Mouse (Mus musculus): ENCODE results near the gene Tex30.

Gene Tex30

DNA sequence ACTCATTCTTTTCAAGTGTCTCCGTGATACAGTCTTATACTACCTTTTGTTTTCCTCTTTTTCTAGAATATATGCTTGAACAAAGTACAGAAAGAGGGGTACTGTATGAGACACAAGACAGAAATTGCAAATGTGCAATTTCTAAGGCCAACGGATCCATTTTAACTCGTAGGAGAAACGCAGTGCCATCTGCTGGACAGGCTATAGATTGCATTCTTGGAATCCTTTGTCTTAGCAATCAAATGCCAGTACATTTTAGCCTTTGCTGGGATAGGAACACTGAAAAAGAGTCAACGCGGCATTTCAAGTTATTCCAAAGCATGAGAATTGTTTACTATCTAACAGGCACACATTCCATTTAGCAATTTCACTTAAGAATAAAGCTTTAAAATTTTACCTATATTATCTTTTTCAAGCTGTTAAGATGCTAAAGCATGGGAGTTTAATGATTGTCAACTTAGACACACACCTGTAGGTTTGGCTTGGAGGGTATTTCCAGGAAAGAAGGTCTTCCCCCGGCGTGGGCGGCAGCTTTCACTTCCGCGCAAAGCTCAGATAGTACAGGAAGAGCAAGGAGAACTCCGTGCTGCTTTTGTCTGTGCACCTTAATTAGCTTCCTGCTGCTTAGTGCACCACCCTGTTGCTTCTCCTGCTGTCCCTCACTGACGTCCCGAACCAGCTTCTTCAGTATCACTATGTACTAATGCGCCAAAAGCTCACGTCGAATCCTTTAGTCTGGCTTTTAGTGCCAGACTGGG is 60.3 kb downstream of the Tex30 start:
- WGBS: 1% methylated on average over 17 of the region's 17 CpGs
